Mouse (Mus musculus) liver, embryonic 12.5 days (tissue): ENCODE data around the gene Prickle1. TPM values are rescaled to one million over a fixed set of nuclear protein-coding genes. Genes with fewer than 3 reads are reported as not detected.
A peak's percentile ranks its signal among the peaks of the same experiment; 100 is the strongest.

Experiments
- ATAC-seq: fragments of 200-750 bp; cut with Nextera tagmentation; 2 replicates; pipeline ENCODE4 v1.8.0; 2017; ENCODE audit warnings: moderate number of reproducible peaks, mild to moderate bottlenecking, moderate library complexity
- H3K27ac ChIP-seq: fragments of 300-500 bp; sonication (generic); 2 replicates; pipeline ENCODE4 v1.5.1; 2016; ENCODE audit warnings: mild to moderate bottlenecking
- H3K27me3 ChIP-seq: fragments of 300-500 bp; sonication (generic); replicated peaks from 2 replicates; pipeline ENCODE4 v1.6.1; 2016; ENCODE audit warnings: mild to moderate bottlenecking, moderate library complexity
- H3K36me3 ChIP-seq: fragments of 300-500 bp; sonication (generic); 2 replicates; pipeline ENCODE4 v1.6.1; 2016; ENCODE audit warnings: mild to moderate bottlenecking, moderate library complexity
- H3K4me1 ChIP-seq: fragments of 300-500 bp; sonication (generic); 2 replicates; pipeline ENCODE4 v1.6.1; 2016
- H3K4me2 ChIP-seq: fragments of 300-500 bp; sonication (generic); 2 replicates; pipeline ENCODE4 v1.6.1; 2016; ENCODE audit warnings: mild to moderate bottlenecking, moderate library complexity
- H3K4me3 ChIP-seq: fragments of 300-500 bp; sonication (generic); 2 replicates; pipeline ENCODE4 v1.5.1; 2016; ENCODE audit warnings: mild to moderate bottlenecking, moderate library complexity
- H3K9ac ChIP-seq: fragments of 300-500 bp; sonication (generic); 2 replicates; pipeline ENCODE4 v1.6.1; 2016; ENCODE audit warnings: mild to moderate bottlenecking, moderate library complexity
- H3K9me3 ChIP-seq: fragments of 300-500 bp; sonication (generic); replicated peaks from 2 replicates; pipeline ENCODE4 v1.6.1; 2016; ENCODE audit warnings: mild to moderate bottlenecking, moderate library complexity
- WGBS: fragments of 180-500 bp; shearing (Covaris S2); methylation state at CpG from one replicate; pipeline ENCODE4 v1.1.7; 2016; ENCODE audit not compliant: insufficient replicate concordance; 5-methylcytosine and 5-hydroxymethylcytosine counted together
- polyA plus RNA-seq: library from polyadenylated mRNA; unstranded; fragments of >200 nt; fragmentation: Nextera tagmentation; extraction: Ambion mirVana; gene quantifications from 2 replicates; pipeline ENCODE4 v1.2.1, GENCODE M21; 2016

Prickle1 gene
- polyA plus RNA-seq, 1 experiment from 2014 or later = 8.9 TPM

- Histone ChIP-seq H3K4me3 (peak overlapping the region; percentile 5; the same call in 1 of the 2 replicates), H3K4me2 (peak overlapping the region; percentile 49), H3K9ac (no peak overlapping the region), H3K36me3 (no peaks in the 10 kb centered on the region), H3K9me3 (no peaks in the 10 kb centered on the region), H3K27ac (0 out of 2 replicates have a peak overlapping the region, but pooled peaks have one; percentile 15), H3K4me1 (peaks cover 51% of the 10 kb centered on the region), H3K27me3 (no peaks in the 10 kb centered on the region)
- ATAC-seq = peak; percentile 50
- 20% methylated on average over 3 of the region's 3 CpGs for WGBS
Measured at GRCm38 (mm10) chr15:93592596-93592995, 3.1 kb downstream of the Prickle1 start.

GRCm38 (mm10) chr15:93591831-93592321, 3.8 kb downstream of the Prickle1 start:
- Histone ChIP-seq H3K27me3 (no peaks in the 10 kb centered on the region), H3K9ac (0 out of 2 replicates have a peak overlapping the region, but pooled peaks have one; percentile 4), H3K27ac (0 out of 2 replicates have a peak overlapping the region, but pooled peaks have one; percentile 15), H3K4me1 (peaks cover 54% of the 10 kb centered on the region), H3K4me3 (peak overlapping the region; percentile 17), H3K4me2 (peak overlapping the region; percentile 49), H3K36me3 (no peaks in the 10 kb centered on the region), H3K9me3 (no peaks in the 10 kb centered on the region)
- 28% methylated on average over 12 of the region's 12 CpGs for WGBS
- ATAC-seq = peak; percentile 34

- Histone ChIP-seq H3K9ac (no peak overlapping the region), H3K9me3 (no peaks in the 10 kb centered on the region), H3K4me1 (peaks cover 50% of the 10 kb centered on the region), H3K4me3 (peak overlapping the region; percentile 17), H3K27ac (no peak overlapping the region), H3K4me2 (peak overlapping the region; percentile 49), H3K36me3 (no peaks in the 10 kb centered on the region), H3K27me3 (no peaks in the 10 kb centered on the region)
- 62% methylated on average over 7 of the region's 7 CpGs for WGBS
- no peak for ATAC-seq
Measured at GRCm38 (mm10) chr15:93591371-93591770, 4.3 kb downstream of the Prickle1 start.

- ATAC-seq = no peak
- Histone ChIP-seq H3K27ac (no peak overlapping the region), H3K9ac (no peak overlapping the region), H3K9me3 (no peaks in the 10 kb centered on the region), H3K4me2 (no peak overlapping the region), H3K36me3 (0 out of 2 replicates have a peak, but pooled peaks cover 4% of the 10 kb centered on the region), H3K4me3 (no peak overlapping the region), H3K27me3 (no peaks in the 10 kb centered on the region), H3K4me1 (peaks cover 33% of the 10 kb centered on the region)
- WGBS = 79% methylated on average over 6 of the region's 6 CpGs
Measured at GRCm38 (mm10) chr15:93588401-93588800, 7.3 kb downstream of the Prickle1 start.

- no peak overlapping the region for H3K9ac ChIP-seq
- no peak for ATAC-seq
- 83% methylated on average over 8 of the region's 8 CpGs for WGBS
Measured at GRCm38 (mm10) chr15:93587660-93588059, 8.0 kb downstream of the Prickle1 start.

GRCm38 (mm10) chr15:93583051-93583450, 12.6 kb downstream of the Prickle1 start:
- no peak overlapping the region for H3K4me2 ChIP-seq
- no peak for ATAC-seq

More at GRCm38 (mm10) chr15:93587660-93588059, 8.0 kb downstream of the Prickle1 start:
- H3K4me3 ChIP-seq = no peak overlapping the region
- peaks cover 25% of the 10 kb centered on the region for H3K4me1 ChIP-seq
- no peaks in the 10 kb centered on the region for H3K27me3 ChIP-seq
- no peak overlapping the region for H3K4me2 ChIP-seq
- H3K27ac ChIP-seq = no peak overlapping the region
- H3K36me3 ChIP-seq = 0 out of 2 replicates have a peak, but pooled peaks cover 4% of the 10 kb centered on the region
- H3K9me3 ChIP-seq = no peaks in the 10 kb centered on the region

GRCm38 (mm10) chr15:93581736-93582135, 14.0 kb downstream of the Prickle1 start:
- no peaks in the 10 kb centered on the region for H3K4me1 ChIP-seq
- 75% methylated on average over 8 of the region's 8 CpGs for WGBS
- H3K36me3 ChIP-seq = peaks cover 11% of the 10 kb centered on the region

More at GRCm38 (mm10) chr15:93583051-93583450, 12.6 kb downstream of the Prickle1 start:
- H3K9ac ChIP-seq = no peak overlapping the region
- WGBS = 84% methylated on average over 11 of the region's 11 CpGs
- H3K4me1 ChIP-seq = peaks cover 7% of the 10 kb centered on the region; the same call in 1 of the 2 replicates
- peaks cover 5% of the 10 kb centered on the region; the same call in 1 of the 2 replicates for H3K9me3 ChIP-seq
- no peak overlapping the region for H3K27ac ChIP-seq
- peaks cover 9% of the 10 kb centered on the region; the same call in 1 of the 2 replicates for H3K36me3 ChIP-seq
- no peak overlapping the region for H3K4me3 ChIP-seq
- no peaks in the 10 kb centered on the region for H3K27me3 ChIP-seq

GRCm38 (mm10) chr15:93579899-93580298, 15.8 kb downstream of the Prickle1 start:
- WGBS = 61% methylated on average over 9 of the region's 9 CpGs
- no peak for ATAC-seq
- H3K27me3 ChIP-seq = no peaks in the 10 kb centered on the region
- no peak overlapping the region for H3K4me2 ChIP-seq
- H3K9ac ChIP-seq = no peak overlapping the region
- no peak overlapping the region for H3K27ac ChIP-seq
- H3K36me3 ChIP-seq = peaks cover 11% of the 10 kb centered on the region
- no peak overlapping the region for H3K4me3 ChIP-seq
- H3K9me3 ChIP-seq = peaks cover 11% of the 10 kb centered on the region; the same call in 1 of the 2 replicates
- no peaks in the 10 kb centered on the region for H3K4me1 ChIP-seq

More at GRCm38 (mm10) chr15:93581736-93582135, 14.0 kb downstream of the Prickle1 start:
- Histone ChIP-seq H3K9me3 (peaks cover 11% of the 10 kb centered on the region; the same call in 1 of the 2 replicates), H3K27ac (no peak overlapping the region), H3K4me2 (no peak overlapping the region), H3K27me3 (no peaks in the 10 kb centered on the region), H3K9ac (no peak overlapping the region), H3K4me3 (no peak overlapping the region)
- no peak for ATAC-seq

- no peaks in the 10 kb centered on the region for H3K27me3 ChIP-seq
- H3K9ac ChIP-seq = no peak overlapping the region
- no peak overlapping the region for H3K4me2 ChIP-seq
- peaks cover 11% of the 10 kb centered on the region; the same call in 1 of the 2 replicates for H3K9me3 ChIP-seq
- WGBS = 82% methylated on average over 9 of the region's 9 CpGs
- H3K4me1 ChIP-seq = no peaks in the 10 kb centered on the region
- no peak overlapping the region for H3K27ac ChIP-seq
- no peak overlapping the region for H3K4me3 ChIP-seq
- no peak for ATAC-seq
- H3K36me3 ChIP-seq = peaks cover 11% of the 10 kb centered on the region
Measured at GRCm38 (mm10) chr15:93579100-93579499, 16.6 kb downstream of the Prickle1 start.

- ATAC-seq = no peak; the same call in 1 of the 2 replicates
- WGBS = 77% methylated on average over 9 of the region's 9 CpGs
- H3K4me2 ChIP-seq = no peak overlapping the region
- H3K9me3 ChIP-seq = peaks cover 11% of the 10 kb centered on the region; the same call in 1 of the 2 replicates
- H3K4me3 ChIP-seq = no peak overlapping the region
- H3K36me3 ChIP-seq = peaks cover 7% of the 10 kb centered on the region
- no peaks in the 10 kb centered on the region for H3K27me3 ChIP-seq
- H3K27ac ChIP-seq = no peak overlapping the region
- H3K9ac ChIP-seq = no peak overlapping the region
- no peaks in the 10 kb centered on the region for H3K4me1 ChIP-seq
Measured at GRCm38 (mm10) chr15:93576361-93576760, 19.3 kb downstream of the Prickle1 start.

- Histone ChIP-seq H3K9ac (no peak overlapping the region), H3K9me3 (peaks cover 11% of the 10 kb centered on the region; the same call in 1 of the 2 replicates), H3K4me1 (no peaks in the 10 kb centered on the region), H3K4me2 (no peak overlapping the region), H3K36me3 (peaks cover 7% of the 10 kb centered on the region), H3K27ac (no peak overlapping the region), H3K4me3 (no peak overlapping the region), H3K27me3 (no peaks in the 10 kb centered on the region)
- peak; percentile 64; the same call in 1 of the 2 replicates for ATAC-seq
- 12% methylated on average over 5 of the region's 5 CpGs for WGBS
Measured at GRCm38 (mm10) chr15:93575884-93576283, 19.8 kb downstream of the Prickle1 start.

GRCm38 (mm10) chr15:93572889-93573288, 22.8 kb downstream of the Prickle1 start:
- WGBS = 89% methylated on average over 10 of the region's 10 CpGs
- H3K9ac ChIP-seq = no peak overlapping the region
- no peak overlapping the region for H3K4me3 ChIP-seq
- H3K4me2 ChIP-seq = no peak overlapping the region
- H3K4me1 ChIP-seq = no peaks in the 10 kb centered on the region
- ATAC-seq = no peak
- peaks cover under 1% of the 10 kb centered on the region; the same call in 1 of the 2 replicates for H3K36me3 ChIP-seq
- H3K27ac ChIP-seq = no peak overlapping the region
- H3K9me3 ChIP-seq = 0 out of 2 replicates have a peak, but pooled peaks cover 5% of the 10 kb centered on the region
- H3K27me3 ChIP-seq = no peaks in the 10 kb centered on the region
